Mouse (Mus musculus) megakaryocyte, embryonic 14.5 days (primary cell): ENCODE results near the gene Nubp1. TPM values are rescaled to one million over a fixed set of nuclear protein-coding genes. Genes with fewer than 3 reads are reported as not detected.

Source experiments
- H3K27me3 ChIP-seq: replicated peaks from 2 replicates; pipeline ENCODE3; 2012; ENCODE audit warnings: inconsistent platforms
- H3K36me3 ChIP-seq: replicated peaks from 2 replicates; pipeline ENCODE3; 2012; ENCODE audit warnings: low read length, inconsistent platforms, mixed read lengths
- H3K4me1 ChIP-seq: 2 replicates; pipeline ENCODE4 v1.6.1; 2012; ENCODE audit warnings: inconsistent platforms
- H3K4me3 ChIP-seq: replicated peaks from 2 replicates; pipeline ENCODE3; 2012; ENCODE audit warnings: moderate library complexity, mild to moderate bottlenecking, inconsistent platforms
- H3K9me3 ChIP-seq: 2 replicates; pipeline ENCODE4 v1.6.1; 2012; ENCODE audit warnings: inconsistent platforms
- FLI1 ChIP-seq: IDR thresholded peaks from 2 replicates; pipeline ENCODE4 v1.6.1; 2012; ENCODE audit warnings: low read length, inconsistent platforms, mixed read lengths
- GATA1 ChIP-seq: IDR thresholded peaks from 3 replicates; pipeline ENCODE4 v1.6.1; 2012; ENCODE audit warnings: mixed read lengths, low read length, inconsistent platforms, borderline replicate concordance
- polyA plus RNA-seq: library from polyadenylated mRNA; stranded (reverse); fragments of >175 nt; gene quantifications from 2 replicates; pipeline ENCODE4 v1.2.3, GENCODE M21; 2012; ENCODE audit warnings: low replicate concordance; ENCODE audit not compliant: insufficient read depth

Gene Nubp1
- polyA plus RNA-seq, 1 experiment: 20.5 TPM

DNA sequence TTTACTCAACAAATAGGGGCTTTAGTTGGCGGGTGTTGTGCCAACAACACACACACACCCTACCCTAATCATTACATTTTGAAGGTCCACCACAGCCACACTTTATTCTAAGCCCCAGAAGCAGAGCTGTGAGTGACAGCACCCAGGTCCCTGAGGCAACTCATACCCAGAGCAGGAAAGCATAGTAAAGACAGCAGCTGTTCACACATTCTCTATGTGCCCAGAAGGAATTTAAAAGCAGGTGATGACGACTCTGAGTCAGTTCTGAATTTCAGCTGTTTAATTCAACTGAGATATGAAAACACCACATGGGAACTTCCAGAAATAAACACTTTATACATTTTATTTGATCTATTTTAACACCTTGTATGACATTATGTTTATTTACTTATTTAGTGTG lies 32.2 kb upstream of the Nubp1 start:
- no peaks in the 10 kb centered on the region for H3K9me3 ChIP-seq
- no peaks in the 10 kb centered on the region for H3K36me3 ChIP-seq
- no peak overlapping the region for H3K4me3 ChIP-seq
- H3K4me1 ChIP-seq: peaks cover 3% of the 10 kb centered on the region; the same call in 1 of the 2 replicates
- TF ChIP-seq FLI1 (no peak), GATA1 (no peak)
- peaks cover 16% of the 10 kb centered on the region for H3K27me3 ChIP-seq

DNA sequence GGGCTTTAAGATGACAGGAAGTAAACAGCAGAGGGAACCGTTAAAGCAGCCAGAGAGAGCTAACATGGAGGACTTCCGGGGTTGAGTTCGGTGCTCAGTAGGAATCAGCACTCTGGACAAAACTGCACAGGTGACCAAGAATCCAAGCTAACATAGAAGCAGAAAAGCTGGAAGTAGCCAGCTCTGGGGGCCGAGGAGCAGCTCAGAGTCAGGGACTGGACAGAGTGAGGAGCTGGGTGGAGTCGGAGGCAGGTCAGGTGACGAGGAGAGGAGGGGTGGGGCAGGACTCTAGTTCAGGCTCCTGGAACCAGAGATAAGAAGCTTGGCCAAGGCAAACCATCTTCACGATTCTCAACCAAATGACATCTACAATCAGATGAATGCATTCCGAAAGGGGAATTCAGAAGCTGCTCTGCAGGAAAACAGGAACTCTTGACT lies 27.7 kb upstream of the Nubp1 start:
- TF ChIP-seq FLI1 (no peak), GATA1 (no peak)
- peaks cover 7% of the 10 kb centered on the region; the same call in 1 of the 2 replicates for H3K4me1 ChIP-seq
- peak overlapping the region; percentile 84 for H3K4me3 ChIP-seq
- H3K36me3 ChIP-seq: no peaks in the 10 kb centered on the region
- peaks cover 9% of the 10 kb centered on the region for H3K27me3 ChIP-seq
- H3K9me3 ChIP-seq: no peaks in the 10 kb centered on the region

GRCm38 (mm10) chr16:10384544-10384943 lies 27.2 kb upstream of the Nubp1 start:
- Histone ChIP-seq H3K9me3 (no peaks in the 10 kb centered on the region), H3K27me3 (peaks cover 9% of the 10 kb centered on the region), H3K4me1 (peaks cover 7% of the 10 kb centered on the region; the same call in 1 of the 2 replicates), H3K36me3 (no peaks in the 10 kb centered on the region), H3K4me3 (peak overlapping the region; percentile 84)
- TF ChIP-seq GATA1 (no peak), FLI1 (no peak)

GRCm38 (mm10) chr16:10385261-10385660 lies 26.5 kb upstream of the Nubp1 start:
- H3K4me1 ChIP-seq: peaks cover 7% of the 10 kb centered on the region; the same call in 1 of the 2 replicates
- no peaks in the 10 kb centered on the region for H3K9me3 ChIP-seq
- no peak overlapping the region for H3K4me3 ChIP-seq

DNA sequence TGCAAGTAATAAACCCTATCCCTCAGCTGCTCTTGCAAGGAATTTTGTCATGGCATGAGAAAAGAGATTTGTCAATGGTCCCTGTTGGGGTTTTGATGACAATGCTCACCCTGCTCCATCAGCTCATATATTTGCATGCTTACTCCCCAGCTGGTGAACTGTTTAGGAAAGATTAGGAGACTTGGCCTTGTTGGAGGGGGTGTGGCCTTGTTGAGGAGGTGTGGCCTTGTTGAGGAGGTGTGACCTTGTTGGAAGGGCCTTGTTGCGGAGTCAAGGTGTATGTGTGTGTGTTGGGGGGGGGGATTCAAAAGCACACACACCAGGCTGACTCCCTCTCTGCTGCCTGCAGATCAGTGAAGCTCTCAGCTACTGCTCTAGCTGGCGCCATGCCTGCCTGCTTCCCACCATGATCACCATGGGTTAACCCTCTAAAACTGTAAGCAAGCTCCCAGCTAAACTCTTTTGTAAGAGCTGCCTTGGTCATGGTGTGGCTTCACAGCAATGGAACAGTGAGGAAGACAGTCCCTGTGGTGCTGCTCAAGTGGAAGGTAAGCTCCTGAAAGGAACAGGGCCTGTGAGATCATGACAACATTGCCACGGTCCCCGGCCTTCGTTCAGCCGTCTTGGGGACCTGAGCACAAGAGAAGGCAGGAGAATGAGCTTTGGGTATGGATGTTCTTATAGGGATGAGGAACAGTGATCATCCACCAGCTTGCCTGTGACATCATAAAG lies 22.9 kb upstream of the Nubp1 start:
- Histone ChIP-seq H3K36me3 (no peaks in the 10 kb centered on the region), H3K4me1 (peaks cover 7% of the 10 kb centered on the region; the same call in 1 of the 2 replicates), H3K9me3 (peaks cover 8% of the 10 kb centered on the region), H3K4me3 (no peak overlapping the region), H3K27me3 (peaks cover 7% of the 10 kb centered on the region)
- TF ChIP-seq GATA1 (no peak), FLI1 (no peak)

More at GRCm38 (mm10) chr16:10385261-10385660, 26.5 kb upstream of the Nubp1 start:
- TF ChIP-seq FLI1: no peak
- TF ChIP-seq GATA1: no peak
- Histone ChIP-seq H3K27me3 (peaks cover 9% of the 10 kb centered on the region), H3K36me3 (no peaks in the 10 kb centered on the region)

DNA sequence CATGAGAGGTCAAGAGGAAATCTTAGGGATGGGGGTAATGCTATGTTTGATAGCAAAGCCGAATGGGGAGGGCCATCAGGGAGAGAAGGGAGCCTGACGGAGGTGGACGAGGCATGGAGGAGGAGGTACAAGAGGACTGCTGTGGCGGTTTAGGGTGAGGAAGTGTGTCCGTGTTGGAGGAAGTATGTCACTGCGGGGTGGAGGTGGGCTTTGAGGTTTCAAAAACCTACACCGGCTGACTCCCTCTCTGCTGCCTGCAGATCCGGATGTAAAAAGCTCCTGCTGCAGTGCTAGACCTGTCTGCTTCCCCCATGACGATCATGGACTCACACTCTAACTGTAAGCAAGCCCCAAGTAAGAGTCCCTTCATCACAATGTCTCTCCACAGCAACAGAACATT lies 19.2 kb upstream of the Nubp1 start:
- H3K4me3 ChIP-seq: no peak overlapping the region
- no peak for TF ChIP-seq FLI1
- peaks cover 11% of the 10 kb centered on the region for H3K9me3 ChIP-seq
- no peaks in the 10 kb centered on the region for H3K36me3 ChIP-seq
- H3K27me3 ChIP-seq: peaks cover 13% of the 10 kb centered on the region
- 0 out of 2 replicates have a peak, but pooled peaks cover 4% of the 10 kb centered on the region for H3K4me1 ChIP-seq

- Histone ChIP-seq H3K4me3 (no peak within 1 kb of the TSS), H3K4me1 (peaks cover 4% of the 10 kb centered on the region; the same call in 1 of the 2 replicates), H3K36me3 (no peaks in the 10 kb centered on the region), H3K27me3 (peaks cover 15% of the 10 kb centered on the region), H3K9me3 (peaks cover 11% of the 10 kb centered on the region)
- no peak for TF ChIP-seq FLI1
- TF ChIP-seq GATA1: no peak
Observed at GRCm38 (mm10) chr16:10394699-10395540, 16.8 kb upstream of the Nubp1 start, which contains the start of gene Tekt5. Tekt5 (minus strand) TSS chr16:10395490.

DNA sequence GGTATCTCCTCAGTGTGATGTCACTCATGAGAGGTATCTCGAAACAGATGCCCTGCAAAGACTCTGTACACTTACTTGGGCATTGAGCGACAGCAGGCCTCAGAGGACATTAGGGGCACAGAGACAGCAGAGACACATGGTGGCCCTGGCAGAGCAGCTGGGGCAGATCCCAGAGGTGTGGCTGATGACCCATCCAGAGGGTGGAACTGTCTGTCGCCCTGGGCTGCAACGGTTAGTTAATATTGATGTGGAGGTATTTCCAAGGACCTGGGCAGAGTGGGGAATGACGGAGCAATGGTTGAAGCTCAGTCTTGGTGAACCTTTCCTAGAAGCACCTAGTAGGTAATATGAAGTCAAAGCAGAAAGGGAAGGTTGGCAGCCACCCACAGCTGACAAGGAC lies 13.0 kb upstream of the Nubp1 start:
- H3K4me3 ChIP-seq: no peak overlapping the region
- H3K36me3 ChIP-seq: no peaks in the 10 kb centered on the region
- H3K9me3 ChIP-seq: peaks cover 3% of the 10 kb centered on the region
- H3K27me3 ChIP-seq: peaks cover 12% of the 10 kb centered on the region
- peaks cover 4% of the 10 kb centered on the region; the same call in 1 of the 2 replicates for H3K4me1 ChIP-seq
- no peak for TF ChIP-seq GATA1

- TF ChIP-seq FLI1 (no peak), GATA1 (no peak)
- H3K4me3 ChIP-seq: no peak overlapping the region
- peaks cover 12% of the 10 kb centered on the region for H3K27me3 ChIP-seq
- H3K36me3 ChIP-seq: no peaks in the 10 kb centered on the region
- no peaks in the 10 kb centered on the region for H3K9me3 ChIP-seq
- H3K4me1 ChIP-seq: peaks cover 4% of the 10 kb centered on the region; the same call in 1 of the 2 replicates
Observed at GRCm38 (mm10) chr16:10399160-10399559, 12.6 kb upstream of the Nubp1 start.

DNA sequence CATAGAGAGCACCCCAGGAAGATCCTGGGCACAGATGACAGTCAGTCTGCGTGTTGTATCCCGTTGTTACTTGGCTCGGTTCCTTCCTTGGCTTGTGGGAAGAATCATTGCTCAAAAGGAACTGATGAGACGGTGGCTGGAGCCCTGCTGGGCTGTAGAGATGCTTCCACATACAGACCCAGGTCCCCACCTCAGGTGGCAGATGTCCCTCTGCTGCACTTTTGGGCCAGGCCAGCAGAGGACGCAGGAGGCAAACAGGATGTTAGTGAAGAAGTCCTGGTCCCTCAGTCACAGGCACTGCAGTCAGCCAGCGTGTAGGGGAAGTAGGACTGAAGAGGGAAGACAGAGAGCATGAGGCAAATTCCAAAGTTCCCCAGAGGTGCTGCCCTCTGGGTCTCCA lies 4.2 kb downstream of the Nubp1 start:
- Histone ChIP-seq H3K4me1 (peaks cover 30% of the 10 kb centered on the region), H3K9me3 (no peaks in the 10 kb centered on the region), H3K36me3 (peaks cover 79% of the 10 kb centered on the region), H3K4me3 (no peak overlapping the region), H3K27me3 (no peaks in the 10 kb centered on the region)
- no peak for TF ChIP-seq FLI1
- TF ChIP-seq GATA1: no peak
